Mouse (Mus musculus) A20 (cell line): ENCODE results near the gene Matk.

Experiments
- DNase-seq: peaks from one replicate; pipeline ENCODE4 v3.0.0-alpha.2; 2011; ENCODE audit warnings: low read depth, low spot score

Matk gene

DNA sequence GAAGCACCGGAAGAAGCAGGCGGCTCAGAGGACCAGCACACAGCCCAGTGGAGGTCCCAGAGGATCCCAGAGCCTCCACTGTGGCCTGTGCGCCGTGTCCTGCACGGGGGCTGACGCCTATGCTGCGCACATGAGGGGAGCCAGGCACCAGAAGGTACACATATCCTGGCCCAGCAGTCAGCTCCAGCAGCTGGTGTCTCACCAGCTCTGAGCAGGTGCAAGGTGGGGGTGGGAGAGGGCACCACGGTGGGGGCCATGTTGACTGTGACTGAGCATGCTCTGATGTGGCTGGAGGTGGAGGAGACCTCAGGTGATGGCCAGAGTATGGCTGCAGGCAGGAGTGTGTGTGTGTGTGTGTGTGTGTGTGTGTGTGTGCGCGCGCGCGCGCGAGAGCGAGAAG lies 10.7 kb upstream of the Matk start:
- no peak for DNase-seq

DNA sequence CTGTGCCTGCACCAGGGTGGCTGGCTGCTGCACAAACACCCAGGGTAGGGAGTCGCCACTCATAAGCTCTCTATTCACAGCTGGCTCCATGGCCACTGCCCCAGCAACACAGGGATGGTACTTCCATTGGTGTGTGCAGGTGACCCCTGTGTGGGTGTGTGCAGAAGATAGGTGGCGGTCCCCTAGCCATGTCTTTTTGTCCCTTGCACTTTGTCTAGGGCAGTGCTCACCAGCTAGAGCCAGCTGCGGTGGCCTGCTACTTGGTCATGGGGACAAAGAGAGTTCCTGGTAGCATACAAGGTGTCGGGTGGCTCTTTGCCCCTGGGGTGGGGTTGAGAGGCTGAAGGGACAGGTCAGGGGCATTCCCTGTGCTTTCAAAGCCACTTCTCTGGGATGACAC lies 8.6 kb upstream of the Matk start:
- DNase-seq, result no peak

DNA sequence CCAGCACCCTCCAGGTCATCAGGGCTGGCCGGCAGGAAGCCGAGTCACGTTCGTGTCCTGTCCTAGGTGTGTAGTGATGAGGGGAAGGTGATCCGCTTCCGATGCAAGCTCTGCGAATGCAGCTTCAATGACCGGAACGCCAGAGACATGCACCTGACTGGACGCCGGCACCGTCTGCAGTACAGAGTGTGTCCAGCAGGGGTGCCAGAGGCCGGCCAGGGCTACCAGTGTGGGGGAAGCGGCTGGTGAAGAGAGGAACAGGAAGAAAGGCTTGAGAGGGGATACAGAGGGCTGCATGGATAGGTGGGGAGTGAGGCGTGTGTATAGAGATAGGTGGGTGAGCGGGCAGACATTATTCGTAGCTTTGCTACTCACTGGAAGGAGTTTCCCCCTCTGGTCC lies 8.1 kb upstream of the Matk start:
- peak; percentile 87 for DNase-seq

DNA sequence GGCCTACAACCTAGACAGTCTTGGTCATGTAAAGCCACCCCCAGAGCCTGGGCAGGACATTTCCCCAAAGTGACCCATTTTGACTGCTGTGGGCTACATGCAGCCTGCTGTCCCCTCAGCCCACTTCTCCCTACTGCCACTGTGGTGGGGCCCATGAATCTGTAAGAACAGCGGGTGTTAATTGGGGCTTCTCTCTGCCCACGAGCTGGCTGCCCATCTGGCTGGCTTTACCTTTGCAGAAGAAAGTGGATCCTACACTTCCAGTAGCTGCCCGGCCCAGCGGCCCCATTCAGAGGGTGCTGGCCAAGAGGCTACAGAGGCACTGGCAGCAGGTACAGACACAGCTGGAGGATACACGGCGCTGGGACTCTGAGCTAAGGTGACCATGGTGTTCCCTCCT lies 7.6 kb upstream of the Matk start:
- DNase-seq, result no peak

DNA sequence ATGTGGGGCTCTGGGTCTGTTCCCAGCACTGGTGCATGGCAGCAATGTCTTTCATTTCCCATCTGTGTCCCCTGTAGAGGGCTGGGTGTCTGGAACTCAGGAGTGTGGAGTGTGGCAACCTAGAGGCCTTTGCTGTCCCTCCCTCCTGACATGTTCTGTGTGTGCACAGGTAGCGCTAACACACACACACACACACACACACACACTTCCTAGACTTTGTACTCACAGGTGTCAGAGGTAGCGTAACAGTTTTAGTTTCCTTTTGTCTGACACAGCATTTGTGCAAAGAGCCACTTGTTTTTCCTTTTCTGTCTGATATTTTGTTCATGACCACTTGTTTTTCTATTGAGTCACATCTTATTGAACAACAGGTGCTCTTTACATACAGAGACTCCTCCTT lies 4.9 kb upstream of the Matk start:
- DNase-seq, result no peak

DNA sequence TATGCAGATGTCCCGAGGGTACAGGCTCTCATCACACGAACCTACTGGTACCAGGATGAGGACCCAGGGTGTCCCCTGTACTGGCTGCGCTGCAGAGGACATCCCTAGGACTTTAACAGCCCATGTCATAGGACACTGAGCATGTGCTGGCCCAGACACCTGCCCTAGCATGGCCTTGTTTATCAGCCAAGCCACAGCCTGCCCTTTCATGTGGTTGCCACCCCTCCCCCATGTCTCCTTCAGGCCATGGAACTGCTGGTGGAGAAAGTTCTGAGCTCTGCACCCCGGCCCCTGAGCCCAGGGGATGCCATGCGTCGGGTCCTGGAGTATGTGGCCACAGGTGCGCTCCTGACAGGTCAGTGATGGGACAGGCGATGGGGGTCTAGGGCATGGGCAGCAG lies 3.3 kb upstream of the Matk start:
- no peak for DNase-seq

DNA sequence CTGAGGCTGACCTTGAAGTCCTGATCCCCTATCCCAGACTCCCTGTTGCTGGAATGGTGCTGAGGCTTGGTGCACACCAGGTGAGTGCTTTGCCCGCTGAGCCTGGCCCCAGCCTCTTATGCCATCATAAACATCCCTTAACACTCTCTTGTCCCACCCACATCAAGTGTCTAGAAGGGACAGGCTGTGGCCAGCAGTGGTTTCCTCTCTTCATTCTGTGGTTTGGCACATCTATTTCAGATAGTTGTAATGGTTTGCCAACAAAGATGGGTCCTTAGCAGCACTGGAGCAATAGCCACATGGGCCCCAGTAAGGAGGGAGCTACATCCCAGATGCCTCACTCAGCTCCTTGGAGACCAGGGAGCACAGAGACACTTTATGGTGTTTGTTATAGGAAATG lies 2.2 kb downstream of the Matk start:
- no peak for DNase-seq

DNA sequence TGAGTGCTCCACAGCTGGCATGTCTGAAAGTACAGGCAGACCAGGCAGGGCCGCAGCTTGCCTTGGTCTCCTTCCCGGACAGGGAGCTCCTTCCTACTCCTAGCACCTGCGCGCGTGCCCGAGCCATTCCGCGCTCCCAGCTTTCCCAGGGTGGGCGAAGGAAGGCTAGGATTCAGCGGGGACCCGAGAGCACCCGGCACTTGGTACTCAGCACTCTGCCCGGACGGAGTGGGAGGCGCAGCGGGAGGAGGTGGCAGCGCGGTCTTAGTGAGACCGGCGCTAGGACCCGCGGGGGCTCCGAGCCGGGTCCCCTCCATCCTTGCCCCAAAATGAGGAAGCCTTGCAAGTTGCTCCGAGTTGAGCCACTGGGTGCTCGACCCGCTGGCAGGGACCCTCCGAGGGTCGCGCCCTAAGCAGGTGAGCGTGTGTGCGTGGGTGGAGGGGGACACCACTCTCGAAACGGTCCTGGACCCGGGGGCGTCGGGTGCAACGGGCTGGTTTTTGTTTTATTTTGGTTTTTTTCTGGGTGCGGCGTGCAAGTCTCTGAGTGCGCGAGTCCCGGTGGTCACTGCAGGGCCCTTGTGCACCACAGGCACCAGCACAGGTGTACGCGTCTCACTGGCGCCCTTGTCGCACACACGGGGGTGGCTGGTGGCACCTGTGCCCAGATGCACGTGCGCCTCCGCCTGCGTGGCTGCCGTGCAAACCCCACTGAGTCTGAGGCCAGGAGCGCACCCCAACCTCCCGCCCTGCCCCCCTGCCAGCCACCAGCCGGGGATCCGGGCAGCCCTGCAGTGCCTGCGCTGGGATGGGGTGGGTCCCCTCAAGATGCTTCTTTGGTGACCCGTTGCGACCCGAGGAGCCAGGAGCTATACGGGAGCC lies 4.7 kb downstream of the Matk start:
- peak; percentile 16 for DNase-seq

DNA sequence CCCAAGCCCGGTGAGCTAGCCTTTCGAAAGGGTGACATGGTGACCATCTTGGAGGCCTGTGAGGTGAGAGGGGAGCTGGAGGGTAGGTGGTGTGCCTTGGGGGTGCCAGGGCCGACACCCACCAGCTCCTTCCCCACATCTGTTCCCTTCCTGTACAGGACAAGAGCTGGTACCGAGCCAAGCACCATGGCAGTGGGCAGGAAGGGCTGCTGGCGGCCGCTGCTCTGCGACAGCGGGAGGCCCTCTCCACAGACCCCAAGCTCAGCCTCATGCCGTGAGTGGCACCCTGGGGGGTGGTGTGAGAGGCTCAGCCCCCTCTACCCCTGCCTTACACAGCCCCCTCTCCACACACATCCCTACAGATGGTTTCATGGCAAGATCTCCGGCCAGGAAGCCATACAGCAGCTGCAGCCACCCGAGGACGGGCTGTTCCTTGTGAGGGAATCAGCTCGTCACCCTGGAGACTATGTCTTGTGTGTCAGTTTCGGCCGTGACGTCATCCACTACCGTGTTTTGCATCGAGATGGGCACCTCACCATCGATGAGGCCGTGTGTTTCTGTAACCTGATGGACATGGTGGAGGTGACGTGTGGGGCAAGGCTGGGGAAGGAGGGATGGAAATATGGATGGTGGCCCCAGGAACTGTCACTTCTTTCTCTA lies 6.6 kb downstream of the Matk start:
- no peak for DNase-seq

DNA sequence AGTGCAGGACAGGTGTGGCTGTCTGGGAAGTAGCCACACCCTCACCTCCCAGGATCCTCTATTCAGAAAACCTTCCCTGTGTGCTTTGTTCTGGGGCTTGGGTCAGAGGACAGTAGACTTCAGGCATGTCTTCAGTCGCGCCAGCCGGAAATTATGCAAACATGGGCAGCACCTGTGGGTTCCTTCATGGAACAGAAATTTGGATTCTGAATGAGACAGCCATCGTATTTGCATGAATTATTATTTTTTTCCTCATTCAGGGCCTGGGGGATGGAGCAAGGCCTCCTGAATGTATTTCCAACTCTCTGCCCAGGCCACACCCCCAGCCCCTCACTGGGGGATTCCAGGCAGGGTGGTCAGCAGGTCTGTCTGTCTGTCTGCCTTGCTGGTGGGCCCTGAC lies 8.3 kb downstream of the Matk start:
- no peak for DNase-seq

DNA sequence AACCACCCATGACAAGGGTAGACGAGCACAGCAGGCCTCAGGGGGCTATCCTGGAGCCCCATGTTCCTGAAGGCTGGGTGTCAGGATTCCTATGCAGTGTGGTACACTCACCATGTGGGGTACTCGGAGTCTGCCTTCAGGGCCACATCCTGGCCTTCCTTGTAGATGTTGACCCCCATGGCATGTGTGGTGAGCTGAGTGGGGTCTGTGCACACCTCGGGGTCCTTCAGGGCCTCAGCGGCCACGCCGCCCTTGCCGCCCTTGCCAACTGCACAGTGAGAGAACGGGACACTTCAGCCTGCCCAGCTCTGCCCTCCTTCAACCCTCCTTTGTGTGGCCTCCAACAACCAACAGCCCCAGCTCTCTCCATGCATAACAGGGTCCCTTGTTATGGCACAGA lies 12.8 kb downstream of the Matk start:
- no peak for DNase-seq

DNA sequence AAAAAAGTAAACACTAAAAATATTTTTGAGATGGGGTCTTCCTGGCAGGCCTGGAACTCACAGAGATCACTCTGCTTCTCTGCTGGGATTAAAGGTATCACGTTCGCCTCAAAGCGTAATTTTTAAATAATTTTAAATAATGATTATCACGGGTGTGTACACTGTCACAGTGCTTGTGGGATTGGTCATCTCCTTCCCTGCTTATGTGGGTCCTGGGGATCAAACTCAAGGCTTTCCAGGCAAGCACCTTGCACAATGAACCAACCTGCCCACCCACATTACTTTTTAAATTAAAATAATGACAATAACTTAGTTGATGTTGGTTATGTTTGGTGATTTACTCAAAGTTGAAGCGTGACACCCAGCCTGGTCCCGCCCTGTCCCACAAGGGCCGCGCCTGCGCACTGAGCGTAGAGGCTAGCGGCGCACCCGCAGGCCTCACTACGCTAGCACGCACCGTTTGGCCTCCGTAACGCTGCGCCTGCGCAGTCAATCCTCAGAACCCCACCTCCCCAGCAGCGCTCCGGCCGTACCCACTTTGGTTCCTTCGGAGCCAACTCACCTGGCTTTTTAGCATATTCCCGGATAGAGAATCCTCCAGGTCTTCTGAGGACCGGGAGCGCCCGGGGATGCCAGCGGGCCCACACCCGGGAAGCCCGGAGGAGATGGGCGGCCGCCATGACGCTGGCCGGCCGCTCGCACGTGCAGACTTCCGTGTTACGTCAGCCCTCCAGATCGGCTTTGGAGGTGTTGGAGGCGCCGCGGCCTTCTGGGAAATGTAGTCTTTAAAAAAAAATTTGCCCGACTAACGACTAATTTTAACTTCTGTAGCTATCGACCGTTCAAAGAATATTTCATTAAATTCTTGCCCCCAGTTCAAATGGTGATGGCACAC lies 13.7 kb downstream of the Matk start, which contains the start of the genes Mrpl54 and Apba3:
Mrpl54 (minus strand) TSS at position 724 of the 895 bp plus-strand sequence.
Apba3 (plus strand) TSS at position 750 of the 895 bp plus-strand sequence.
- DNase-seq, result peak; percentile 98

DNA sequence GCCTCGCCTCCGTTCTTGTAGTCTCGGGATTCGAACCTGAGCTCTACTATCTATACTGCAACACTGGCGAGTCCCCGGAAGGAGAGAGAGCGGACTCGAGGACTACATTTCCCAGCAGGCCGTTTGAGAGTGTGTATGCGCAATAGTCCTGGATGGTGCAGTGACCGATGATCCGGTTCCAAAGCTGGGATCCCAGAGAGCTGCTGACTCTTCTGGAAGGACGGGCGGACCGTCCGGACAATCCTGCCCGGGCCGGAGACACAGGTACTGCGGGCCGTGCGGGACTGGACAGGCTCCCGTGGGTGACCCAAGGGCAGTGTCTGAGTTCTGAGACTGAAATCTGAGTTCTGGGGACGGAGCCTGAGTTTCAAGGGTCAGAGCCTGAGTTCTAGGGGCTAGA lies 15.3 kb downstream of the Matk start:
- peak; percentile 87 for DNase-seq

DNA sequence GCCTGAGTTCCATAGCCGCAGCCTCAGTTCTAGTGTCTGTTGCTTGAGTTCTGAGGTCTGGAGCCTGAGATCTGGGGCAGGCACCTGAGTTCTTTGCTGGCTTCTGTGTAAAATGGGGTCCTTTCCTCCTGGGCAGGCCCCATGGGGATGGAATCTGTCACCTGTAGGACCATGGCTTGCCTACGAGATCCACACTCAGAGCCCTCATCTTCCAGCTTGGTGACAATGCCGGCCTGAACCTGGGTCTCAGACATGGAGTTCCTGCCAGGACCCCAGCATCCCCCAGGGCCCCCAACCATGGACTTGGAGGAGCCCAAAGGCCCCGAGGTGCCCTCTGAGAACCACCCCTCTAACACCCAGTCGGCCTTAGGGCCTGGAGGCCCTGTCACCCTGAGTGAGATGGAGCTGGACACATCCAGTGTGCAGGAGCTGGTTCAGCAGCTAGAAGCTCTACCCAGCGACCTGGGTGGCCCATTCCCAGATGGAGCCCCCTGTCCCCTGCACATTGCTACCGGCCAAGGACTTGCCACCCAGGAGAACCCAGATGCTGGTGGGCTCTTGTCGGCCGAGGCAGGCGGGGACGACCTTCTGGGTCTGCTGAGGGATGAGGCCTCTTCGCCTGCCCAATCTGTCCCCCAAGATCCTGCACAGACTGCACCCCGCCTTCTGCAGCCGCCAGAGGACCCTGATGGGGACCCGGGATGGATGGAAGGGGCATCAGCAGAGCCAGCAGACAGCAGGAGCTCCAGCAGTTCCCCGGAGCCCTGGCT lies 16.1 kb downstream of the Matk start:
- DNase-seq, result no peak

DNA sequence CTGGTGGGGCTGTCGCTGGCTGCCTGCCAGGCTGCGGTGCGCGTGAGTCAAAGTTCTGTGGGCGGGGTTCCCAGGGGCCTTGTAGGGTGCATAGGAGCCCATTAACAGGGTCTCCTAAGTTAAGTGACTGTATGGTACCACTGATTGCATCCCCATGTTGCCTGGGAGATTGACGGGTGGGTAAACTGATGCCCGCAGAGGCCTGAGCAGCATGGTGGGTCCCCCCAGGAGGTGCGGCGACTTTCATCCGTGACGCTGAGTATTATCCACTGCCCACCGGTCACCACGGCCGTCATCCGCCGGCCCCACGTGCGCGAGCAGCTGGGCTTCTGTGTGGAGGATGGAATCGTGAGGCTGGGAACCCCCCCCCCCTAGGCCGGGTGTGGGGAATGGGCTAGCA lies 19.6 kb downstream of the Matk start:
- no peak for DNase-seq

DNA sequence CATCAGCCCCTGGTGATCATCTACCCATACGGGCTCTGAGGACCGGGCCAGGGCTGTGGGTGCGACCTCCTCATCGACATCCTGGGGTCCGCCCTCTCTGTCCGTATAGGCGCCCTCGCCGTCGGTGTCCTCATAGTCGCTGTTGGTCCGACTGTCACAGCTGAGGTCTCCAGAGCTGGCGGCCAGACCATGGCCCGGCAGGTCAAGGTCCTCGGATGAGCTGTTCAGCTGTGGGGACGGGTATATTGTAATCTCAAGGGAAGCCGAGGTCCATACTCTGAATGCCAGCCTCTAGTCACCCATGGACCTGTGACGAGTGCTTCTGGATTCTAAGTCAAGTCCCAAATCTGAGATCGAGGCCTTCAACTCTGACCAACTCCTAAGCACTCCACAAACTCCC lies 21.1 kb downstream of the Matk start:
- DNase-seq, result no peak

DNA sequence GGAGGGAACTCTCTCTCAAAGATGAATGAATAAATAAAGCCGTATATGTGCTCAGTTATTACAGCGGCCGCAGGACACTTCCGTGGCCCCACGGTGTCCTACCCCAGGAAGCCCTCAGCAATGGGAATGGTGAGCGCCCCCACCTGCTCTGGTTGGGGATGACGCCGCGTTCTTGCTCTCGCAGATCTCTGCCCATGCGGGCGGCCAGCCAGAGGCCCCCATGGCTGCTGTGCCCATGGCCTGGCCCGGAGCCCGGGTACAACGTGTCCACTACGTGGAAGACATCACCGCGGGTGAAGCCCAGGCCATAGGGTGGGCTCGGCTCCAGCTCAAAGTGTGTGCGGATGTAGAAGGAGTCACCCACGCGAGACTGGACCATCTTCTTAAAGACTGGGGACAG lies 24.9 kb downstream of the Matk start:
- DNase-seq, result no peak

DNA sequence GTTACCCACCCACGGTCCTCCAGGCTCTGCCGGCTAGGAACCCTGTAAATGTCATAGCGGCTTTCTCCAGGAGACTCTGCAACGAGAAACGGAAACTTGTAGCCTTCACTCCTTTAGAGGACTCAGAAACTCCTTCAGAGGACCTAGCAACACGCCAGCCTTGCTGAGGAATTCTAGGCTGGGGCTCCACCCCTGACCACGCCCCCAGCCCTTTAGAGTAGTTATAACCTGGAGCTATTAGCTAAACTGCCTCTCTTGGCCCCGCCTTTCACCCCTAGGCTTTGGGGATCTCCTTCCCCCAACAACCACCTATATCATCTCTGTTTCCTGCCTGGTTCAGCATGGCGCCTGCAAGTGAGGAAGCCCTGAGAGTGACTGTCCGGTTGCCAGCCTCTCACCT lies 26.8 kb downstream of the Matk start:
- no peak for DNase-seq

DNA sequence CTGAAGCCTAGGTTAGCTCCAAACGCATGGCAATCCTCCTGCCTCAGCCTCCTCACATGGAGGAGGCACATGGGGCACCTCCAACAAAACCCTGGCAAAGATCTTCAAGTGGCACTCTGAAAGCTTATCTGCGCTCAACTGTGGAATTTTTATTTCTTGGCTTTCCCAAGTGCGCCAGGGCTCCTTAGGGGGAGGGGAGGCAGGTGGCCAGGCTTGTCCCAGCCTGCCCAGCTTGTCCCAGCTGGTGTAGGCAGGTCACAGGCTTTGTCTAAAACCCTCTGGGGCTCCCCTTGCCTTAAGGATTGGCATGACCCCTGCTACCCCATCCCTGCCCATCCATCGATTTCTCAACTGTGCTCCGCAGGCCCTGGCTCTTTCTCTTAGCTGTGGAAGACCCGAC lies 31.5 kb downstream of the Matk start:
- DNase-seq, result no peak

DNA sequence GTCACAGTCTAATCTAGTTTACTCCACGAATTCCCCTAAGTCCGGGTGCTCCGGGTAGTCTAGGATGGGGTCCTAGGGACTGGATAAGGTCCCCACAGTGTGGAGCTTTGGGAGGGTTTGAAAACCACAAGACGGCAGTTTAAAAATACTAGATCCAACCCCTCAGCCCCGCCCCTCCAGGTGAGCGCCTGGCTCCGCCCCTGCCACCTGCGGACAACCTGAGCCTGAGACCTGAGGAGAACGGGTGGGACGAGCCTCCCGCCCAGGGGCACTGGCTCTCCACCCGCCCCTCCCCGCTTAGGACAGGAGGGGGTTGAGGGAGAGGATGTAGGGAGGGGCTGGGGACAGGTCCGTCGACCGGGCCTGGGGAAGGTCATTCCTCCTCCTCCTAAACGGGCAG lies 32.0 kb downstream of the Matk start:
- no peak for DNase-seq

DNA sequence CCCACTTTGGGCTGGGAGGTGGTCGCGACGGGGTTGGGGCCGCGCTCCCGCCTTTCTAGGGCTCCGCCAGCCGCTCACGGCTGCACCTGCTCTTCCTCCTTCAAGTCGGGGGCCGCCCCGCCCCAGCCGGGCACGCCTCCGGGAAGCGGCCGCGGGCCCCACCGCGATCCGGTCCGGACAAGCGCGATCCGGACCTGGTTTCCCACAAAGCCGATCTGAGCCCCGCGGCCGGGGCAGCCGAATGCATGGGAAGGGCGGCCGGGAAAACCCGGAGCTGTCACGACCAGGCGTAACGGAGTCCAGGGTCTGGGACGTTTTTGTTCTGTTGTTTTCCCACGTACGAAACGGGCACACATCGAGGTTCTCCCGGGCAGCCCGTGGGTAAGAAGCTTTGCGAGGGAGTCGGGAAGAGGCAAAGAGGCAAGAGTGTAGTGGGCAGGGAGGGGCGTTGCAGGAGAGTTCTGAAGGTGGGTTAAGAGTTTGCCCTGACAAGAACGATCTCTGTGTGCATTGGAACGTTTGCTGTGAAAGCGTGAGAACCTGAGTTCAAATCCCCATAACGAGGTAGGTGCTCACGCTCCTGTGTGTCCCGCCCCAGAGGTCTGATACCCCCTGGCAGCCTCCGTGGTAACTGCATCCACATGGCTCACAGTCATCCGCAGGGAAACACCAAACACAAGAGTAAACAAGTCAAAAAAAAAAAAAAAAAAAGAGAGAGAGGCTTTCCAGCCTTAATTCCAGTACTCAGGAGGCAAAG lies 33.1 kb downstream of the Matk start:
- peak; percentile 95 for DNase-seq
